13 mouse cellular contexts compared by ENCODE assay signal in the genomic region with DNA sequence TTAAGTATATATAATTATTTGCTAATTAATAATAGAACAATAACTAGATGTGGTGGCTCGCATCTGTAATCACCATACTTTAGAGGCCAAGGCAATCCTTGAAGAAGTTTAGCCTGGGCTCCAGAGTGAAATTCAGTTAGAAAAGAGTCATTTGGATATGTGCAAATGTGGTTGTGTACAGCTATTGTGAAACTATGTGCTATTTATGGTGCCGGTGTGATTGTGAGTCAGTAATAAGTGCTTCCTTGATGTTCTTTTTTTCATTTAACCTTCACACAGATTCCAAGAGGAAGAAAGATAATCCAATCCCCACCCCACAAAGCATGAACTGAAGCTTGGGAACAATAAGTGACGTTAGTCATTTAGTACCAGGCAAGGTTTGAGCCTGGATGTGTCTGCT.
"Had no signal": no experiment of that assay in that cellular context is flagged by ENCODE, and none has a peak within 500 bp of the region (broad histone marks: within the 10 kb centered on the region; RNA-seq: fewer than 3 reads in every experiment).

No protein-coding gene starts in this region.

- H3K27me3 ChIP-seq: megakaryocyte, embryonic 14.5 days; midbrain, embryonic 12.5 days; neural tube, embryonic 13.5 days had no signal

- H3K4me1 ChIP-seq: limb, embryonic 10.5 days; midbrain, embryonic 12.5 days; neural tube, embryonic 13.5 days had no signal

- DNase-seq: kidney, adult 18-20 months; lung, adult 2 months; lung, postnatal 36 days; retina, postnatal 1 day; thymus, postnatal 4 days had no signal

- H3K9me3 ChIP-seq: limb, embryonic 10.5 days; megakaryocyte, embryonic 14.5 days; midbrain, embryonic 12.5 days; neural tube, embryonic 13.5 days had no signal

- H3K4me2 ChIP-seq: midbrain, embryonic 12.5 days; neural tube, embryonic 13.5 days had no signal

- H3K36me3 ChIP-seq: limb, embryonic 10.5 days; midbrain, embryonic 12.5 days; neural tube, embryonic 13.5 days had no signal

- ATAC-seq: lung, postnatal 0 days; midbrain, embryonic 16.5 days had no signal

- H3K27ac ChIP-seq: left cerebral cortex, adult 2 months; limb, embryonic 10.5 days; liver, embryonic 14.5 days; midbrain, embryonic 12.5 days; neural tube, embryonic 13.5 days had no signal

- H3K4me3 ChIP-seq: left cerebral cortex, adult 2 months; limb, embryonic 10.5 days; megakaryocyte, embryonic 14.5 days; midbrain, embryonic 12.5 days; neural tube, embryonic 13.5 days had no signal

- H3K9ac ChIP-seq: liver, embryonic 14.5 days; midbrain, embryonic 12.5 days; neural tube, embryonic 13.5 days had no signal
